Mouse (Mus musculus): ENCODE data around the gene Camta2. TPM values are rescaled to one million over a fixed set of nuclear protein-coding genes. Genes with fewer than 3 reads are reported as not detected.

Gene Camta2
- total and polyA plus RNA-seq, 3 experiments = 3.5 to 25.4 (median 21.2) TPM

- Histone ChIP-seq H3K36me3 (replicated peaks) (peaks cover 76% of the 10 kb centered on the region), H3K4me3 (ENCODE audit: low read depth, low read length) (no peak overlapping the region), H3K4me1 (ENCODE audit: insufficient read depth, low read depth, low read length) (0 out of 2 replicates have a peak, but pooled peaks cover 4% of the 10 kb centered on the region), H3K9me3 (replicated peaks) (no peaks in the 10 kb centered on the region), H3K27me3 (ENCODE audit: insufficient read depth, low read length) (no peaks in the 10 kb centered on the region)
- no peak for TF ChIP-seq GATA2 (IDR thresholded peaks at IDR 0.05; ENCODE audit: borderline replicate concordance, low read depth, low read length)
- no peak for TF ChIP-seq CTCF (IDR thresholded peaks at IDR 0.05; ENCODE audit: low read depth, low read length)
- no peak for TF ChIP-seq TAL1 (conservative IDR thresholded peaks at IDR 0.05; ENCODE audit: low read depth, low read length)
- no peak for TF ChIP-seq POLR2AphosphoS5 (IDR thresholded peaks at IDR 0.05; ENCODE audit: insufficient replicate concordance, low read depth, low read length)
- TF ChIP-seq GATA1 (IDR thresholded peaks at IDR 0.05; ENCODE audit: borderline replicate concordance, low read length) = no peak
- ATAC-seq (ENCODE audit: extremely low read depth, insufficient number of reproducible peaks, low FRiP score, poor library complexity, severe bottlenecking) = no peak
- no peak for DNase-seq (ENCODE audit: low spot score)
Measured at GRCm38 (mm10) chr11:70711026-70711425, 23.1 kb upstream of the Camta2 start.

- Histone ChIP-seq H3K4me1 (ENCODE audit: insufficient read depth, low read depth, low read length) (peaks cover 12% of the 10 kb centered on the region), H3K36me3 (replicated peaks) (peaks cover 87% of the 10 kb centered on the region), H3K4me3 (ENCODE audit: low read depth, low read length) (no peak overlapping the region), H3K9me3 (replicated peaks) (no peaks in the 10 kb centered on the region), H3K27me3 (ENCODE audit: insufficient read depth, low read length) (no peaks in the 10 kb centered on the region)
- no peak for DNase-seq (ENCODE audit: low spot score)
- ATAC-seq (ENCODE audit: extremely low read depth, insufficient number of reproducible peaks, low FRiP score, poor library complexity, severe bottlenecking) = no peak
- TF ChIP-seq GATA2 (IDR thresholded peaks at IDR 0.05; ENCODE audit: borderline replicate concordance, low read depth, low read length) = no peak
Measured at GRCm38 (mm10) chr11:70706127-70706526, 18.2 kb upstream of the Camta2 start.

DNA sequence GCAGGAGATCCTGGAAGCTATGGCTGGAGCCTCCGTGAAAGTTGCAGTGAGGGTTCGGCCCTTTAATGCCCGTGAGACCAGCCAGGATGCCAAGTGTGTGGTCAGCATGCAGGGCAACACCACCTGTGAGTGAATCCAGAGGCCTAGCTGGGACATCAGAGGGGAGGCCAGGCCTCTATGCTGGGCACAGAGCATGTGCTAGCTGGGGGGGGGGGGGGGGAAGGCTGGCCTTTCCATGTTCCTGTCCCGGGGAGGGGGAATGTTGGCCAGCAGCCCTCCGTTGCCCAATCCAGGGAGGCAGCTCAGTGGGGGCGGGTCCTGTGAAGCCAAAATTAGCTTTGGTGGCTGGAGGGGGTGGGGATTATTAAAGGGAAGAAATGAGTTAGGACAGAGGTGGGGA, 14.9 kb upstream of the Camta2 start:
- no peak for TF ChIP-seq POLR2AphosphoS5 (IDR thresholded peaks at IDR 0.05; ENCODE audit: insufficient replicate concordance, low read depth, low read length)
- no peak for TF ChIP-seq TAL1 (conservative IDR thresholded peaks at IDR 0.05; ENCODE audit: low read depth, low read length)
- no peak for TF ChIP-seq GATA1 (IDR thresholded peaks at IDR 0.05; ENCODE audit: borderline replicate concordance, low read length)
- no peak for TF ChIP-seq GATA2 (IDR thresholded peaks at IDR 0.05; ENCODE audit: borderline replicate concordance, low read depth, low read length)
- Histone ChIP-seq H3K36me3 (replicated peaks) (peaks cover 55% of the 10 kb centered on the region), H3K27me3 (ENCODE audit: insufficient read depth, low read length) (no peaks in the 10 kb centered on the region), H3K9me3 (replicated peaks) (no peaks in the 10 kb centered on the region), H3K4me1 (ENCODE audit: insufficient read depth, low read depth, low read length) (peaks cover 27% of the 10 kb centered on the region), H3K4me3 (ENCODE audit: low read depth, low read length) (no peak overlapping the region)
- no peak for ATAC-seq (ENCODE audit: extremely low read depth, insufficient number of reproducible peaks, low FRiP score, poor library complexity, severe bottlenecking)
- DNase-seq (ENCODE audit: low spot score) = no peak

- H3K4me3 ChIP-seq (ENCODE audit: low read depth, low read length) = no peak overlapping the region
- no peaks in the 10 kb centered on the region for H3K9me3 ChIP-seq (replicated peaks)
- H3K27me3 ChIP-seq (ENCODE audit: insufficient read depth, low read length) = no peaks in the 10 kb centered on the region
- peaks cover 27% of the 10 kb centered on the region for H3K4me1 ChIP-seq (ENCODE audit: insufficient read depth, low read depth, low read length)
- DNase-seq (ENCODE audit: low spot score) = no peak
- ATAC-seq (ENCODE audit: extremely low read depth, insufficient number of reproducible peaks, low FRiP score, poor library complexity, severe bottlenecking) = no peak
- peaks cover 51% of the 10 kb centered on the region for H3K36me3 ChIP-seq (replicated peaks)
- TF ChIP-seq CTCF (IDR thresholded peaks at IDR 0.05; ENCODE audit: low read depth, low read length) = no peak
- no peak for TF ChIP-seq GATA1 (IDR thresholded peaks at IDR 0.05; ENCODE audit: borderline replicate concordance, low read length)
- no peak for TF ChIP-seq POLR2AphosphoS5 (IDR thresholded peaks at IDR 0.05; ENCODE audit: insufficient replicate concordance, low read depth, low read length)
- TF ChIP-seq TAL1 (conservative IDR thresholded peaks at IDR 0.05; ENCODE audit: low read depth, low read length) = no peak
Measured at GRCm38 (mm10) chr11:70701984-70702733, 14.3 kb upstream of the Camta2 start.

GRCm38 (mm10) chr11:70701221-70701955, 13.5 kb upstream of the Camta2 start:
- Histone ChIP-seq H3K27me3 (ENCODE audit: insufficient read depth, low read length) (no peaks in the 10 kb centered on the region), H3K36me3 (replicated peaks) (peaks cover 43% of the 10 kb centered on the region), H3K4me3 (ENCODE audit: low read depth, low read length) (peak overlapping the region; percentile 82), H3K4me1 (ENCODE audit: insufficient read depth, low read depth, low read length) (peaks cover 27% of the 10 kb centered on the region), H3K9me3 (replicated peaks) (no peaks in the 10 kb centered on the region)
- TF ChIP-seq TAL1 (conservative IDR thresholded peaks at IDR 0.05; ENCODE audit: low read depth, low read length) (no peak), GATA1 (IDR thresholded peaks at IDR 0.05; ENCODE audit: borderline replicate concordance, low read length) (no peak), GATA2 (IDR thresholded peaks at IDR 0.05; ENCODE audit: borderline replicate concordance, low read depth, low read length) (no peak), POLR2AphosphoS5 (IDR thresholded peaks at IDR 0.05; ENCODE audit: insufficient replicate concordance, low read depth, low read length) (no peak), CTCF (IDR thresholded peaks at IDR 0.05; ENCODE audit: low read depth, low read length) (no peak)
- ATAC-seq (ENCODE audit: extremely low read depth, insufficient number of reproducible peaks, low FRiP score, poor library complexity, severe bottlenecking) (no peak), DNase-seq (ENCODE audit: low spot score) (peak; percentile 16)

DNA sequence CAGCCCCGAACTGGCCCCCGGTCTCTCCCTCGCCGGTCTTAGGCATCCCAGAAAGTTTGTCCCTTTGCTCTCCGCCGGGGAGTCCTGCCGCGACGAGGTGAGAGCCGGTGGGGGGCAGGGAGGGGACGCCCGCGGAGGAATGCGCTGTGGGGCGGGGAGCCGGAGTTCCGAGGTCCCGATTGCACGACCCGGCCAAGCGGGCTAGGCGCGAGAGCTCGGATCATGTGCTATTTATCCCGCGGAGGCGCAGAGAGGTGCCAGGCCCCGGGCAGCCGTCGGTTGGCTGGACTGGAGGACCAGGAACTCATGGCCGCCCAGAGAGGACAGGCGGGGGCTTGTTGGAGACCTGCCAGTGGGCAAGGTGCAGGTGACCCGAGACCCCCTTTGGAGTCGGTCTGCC, 12.7 kb upstream of the Camta2 start:
- H3K9me3 ChIP-seq (replicated peaks) = no peaks in the 10 kb centered on the region
- H3K4me3 ChIP-seq (ENCODE audit: low read depth, low read length) = peak overlapping the region; percentile 82
- peaks cover 36% of the 10 kb centered on the region for H3K36me3 ChIP-seq (replicated peaks)
- no peaks in the 10 kb centered on the region for H3K27me3 ChIP-seq (ENCODE audit: insufficient read depth, low read length)
- DNase-seq (ENCODE audit: low spot score) (no peak), ATAC-seq (ENCODE audit: extremely low read depth, insufficient number of reproducible peaks, low FRiP score, poor library complexity, severe bottlenecking) (no peak)
- peaks cover 27% of the 10 kb centered on the region for H3K4me1 ChIP-seq (ENCODE audit: insufficient read depth, low read depth, low read length)
- TF ChIP-seq POLR2AphosphoS5 (IDR thresholded peaks at IDR 0.05; ENCODE audit: insufficient replicate concordance, low read depth, low read length) = no peak
- TF ChIP-seq CTCF (IDR thresholded peaks at IDR 0.05; ENCODE audit: low read depth, low read length) = no peak
- no peak for TF ChIP-seq GATA2 (IDR thresholded peaks at IDR 0.05; ENCODE audit: borderline replicate concordance, low read depth, low read length)
- no peak for TF ChIP-seq GATA1 (IDR thresholded peaks at IDR 0.05; ENCODE audit: borderline replicate concordance, low read length)
